1 mouse cellular context compared by ENCODE assay signal in the genomic region with DNA sequence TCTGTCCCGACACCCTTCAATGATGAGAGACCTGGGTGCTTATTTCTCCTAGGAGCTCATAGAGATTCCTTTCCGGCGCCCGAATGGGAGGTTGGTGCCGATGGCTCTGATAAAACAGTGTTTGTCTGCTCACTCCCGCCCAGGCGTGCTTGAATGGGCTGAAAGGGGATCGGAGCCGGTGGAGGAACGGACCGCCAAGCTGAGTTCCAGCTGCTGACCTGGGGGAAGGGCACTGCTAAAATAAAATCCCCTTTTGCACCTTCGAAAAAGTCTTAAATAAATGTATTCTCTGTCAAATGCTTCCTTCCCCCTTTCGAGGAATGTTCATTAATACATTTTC.
A peak's percentile ranks its signal among the peaks of the same experiment; 100 is the strongest.
TF ChIP-seq lines count a peak whose summit lies in the region.

No protein-coding gene starts in this region.

TF ChIP-seq in CH12.LX, 34 proteins besides CTCF, POLR2A, EP300 and RAD21:
- TF ChIP-seq MXI1 (IDR thresholded peaks at IDR 0.05; ENCODE audit: low read depth, low read length) (0 out of 2 replicates have a peak, but pooled peaks have one; percentile 28), RCOR1 (conservative IDR thresholded peaks at IDR 0.05; ENCODE audit: low read depth, low read length) (0 out of 2 replicates have a peak, but pooled peaks have one; percentile 1), CHD1 (IDR thresholded peaks at IDR 0.05; ENCODE audit: low read depth, low read length) (no peak; the same call in 1 of the 2 replicates)
